ENCODE assay signal across 12 mouse cellular contexts in the genomic region with DNA sequence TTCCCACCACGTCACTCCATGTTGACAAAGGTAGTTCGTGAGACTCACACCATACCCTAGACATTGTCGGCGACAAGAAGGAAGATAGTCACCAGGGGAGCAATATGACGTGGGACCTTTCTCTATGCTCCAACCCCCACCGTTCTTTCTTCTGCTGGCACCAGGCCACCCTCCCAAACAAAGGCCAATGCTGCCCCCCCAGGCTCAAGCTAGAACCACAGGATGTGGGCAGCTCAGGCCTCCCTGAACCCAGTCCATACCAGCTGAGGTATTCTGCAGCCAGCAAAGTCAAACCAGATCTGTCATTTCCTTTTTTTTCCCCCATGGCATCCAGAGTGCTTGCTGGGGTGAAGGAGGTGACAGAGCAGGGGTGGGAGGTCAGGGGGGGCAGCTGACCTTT. TPM values are rescaled to one million over a fixed set of nuclear protein-coding genes. Genes with fewer than 3 reads are reported as not detected.
DNase-seq lines count a peak whose midpoint lies in the region.
"Had no signal": no experiment of that assay in that cellular context is flagged by ENCODE, and none has a peak within 500 bp of the region (broad histone marks: within the 10 kb centered on the region; RNA-seq: fewer than 3 reads in every experiment).

No protein-coding gene starts in this region.

- no peaks in the 10 kb centered on the region for H3K9me3 ChIP-seq in limb, embryonic 10.5 days (replicated peaks)
- H3K9me3 ChIP-seq: intestine, embryonic 15.5 days had no signal

- intact Hi-C loops in left cerebral cortex, postnatal 4 days (cut with DNase I) = no loop called here
- intact Hi-C loops in left cerebral cortex, postnatal 36 days (cut with DNase I) = no loop called here

- no peaks in the 10 kb centered on the region for H3K36me3 ChIP-seq in limb, embryonic 10.5 days
- H3K36me3 ChIP-seq: intestine, embryonic 15.5 days had no signal

- no peak overlapping the region for H3K27ac ChIP-seq in limb, embryonic 10.5 days
- H3K27ac ChIP-seq: intestine, embryonic 15.5 days had no signal

- H3K4me3 ChIP-seq in limb, embryonic 10.5 days = no peak overlapping the region
- H3K4me3 ChIP-seq: erythroblast, embryonic 14.5 days; intestine, embryonic 15.5 days had no signal

- peaks cover 35% of the 10 kb centered on the region for H3K4me1 ChIP-seq in limb, embryonic 10.5 days

- peak; percentile 21 for DNase-seq in embryo, embryonic 10 days (ENCODE audit: low spot score)
- DNase-seq in embryo, embryonic 10.5 days (ENCODE audit: low spot score) = no peak
- peak; percentile 74 for DNase-seq in left cerebral cortex, postnatal 4 days
- DNase-seq in left cerebral cortex, postnatal 36 days (ENCODE audit: low spot score in 2 of 2) = no peak
- DNase-seq in 416B (ENCODE audit: low read depth) = peak; percentile 71
- DNase-seq in cerebellum, adult 8-10 months = peak; percentile 70
- no peak for DNase-seq in limb, embryonic 10.5 days (ENCODE audit: low spot score)
- no peak for DNase-seq in kidney, adult 11 months
- DNase-seq: heart, adult 11 months had no signal

- H3K27me3 ChIP-seq in limb, embryonic 10.5 days (ENCODE audit: low read depth, poor library complexity, severe bottlenecking) = peaks cover 41% of the 10 kb centered on the region

- 83% methylated on average over 6 of the region's 6 CpGs for WGBS in limb, embryonic 10.5 days

RNA-seq across cellular contexts. Expression of a gene that starts 3.4 kb away (rescaled TPM):
- 100 to 1,000 TPM; 451 to 461 TPM for total RNA-seq in left cerebral cortex, postnatal 4 days (2021)
- 100 to 1,000 TPM; 769 to 808 TPM for total RNA-seq in left cerebral cortex, postnatal 36 days (2021)
- polyA plus RNA-seq in limb, embryonic 10.5 days (2016; fragmentation: Nextera tagmentation; extraction: Ambion mirVana) = 2.5 and 3.5 TPM in 2 replicates
- total RNA-seq: monocyte, adult 5-6 weeks had no signal

Comparison
In these comparisons a context has a peak if more than half of its experiments do, and no peak if none do; other contexts are left out.
1. DNase-seq: peak in embryo, embryonic 10 days (single experiment), left cerebral cortex, postnatal 4 days (single experiment), 416B (single experiment) and cerebellum, adult 8-10 months (single experiment); none in embryo, embryonic 10.5 days (single experiment), left cerebral cortex, postnatal 36 days (0 of 2), limb, embryonic 10.5 days (single experiment) and kidney, adult 11 months (single experiment).